ENCODE assay signal across 15 mouse cellular contexts in the genomic region with DNA sequence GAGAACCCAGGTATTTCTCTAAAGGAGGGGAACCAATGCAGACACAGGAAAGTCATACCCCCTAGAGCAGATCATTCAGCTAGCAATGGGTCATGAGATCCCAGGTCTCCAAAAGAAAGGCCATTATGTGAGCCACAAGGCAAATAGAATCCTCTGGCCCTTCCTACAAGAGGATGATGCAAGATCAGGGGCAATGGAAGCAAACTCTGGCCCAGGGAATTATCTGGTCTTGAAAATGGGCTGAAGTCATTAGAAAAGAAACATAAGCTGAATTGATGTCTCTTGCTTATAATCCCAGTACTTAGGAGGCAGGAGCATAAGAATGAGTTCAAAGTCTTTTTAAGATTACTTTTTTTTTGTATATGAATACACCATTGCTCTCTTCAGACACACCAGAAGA. TPM values are rescaled to one million over a fixed set of nuclear protein-coding genes. Genes with fewer than 3 reads are reported as not detected.
"Had no signal": no experiment of that assay in that cellular context is flagged by ENCODE, and none has a peak within 500 bp of the region (broad histone marks: within the 10 kb centered on the region; RNA-seq: fewer than 3 reads in every experiment).

No protein-coding gene starts in this region.

- DNase-seq: liver, postnatal 0 days; lung, embryonic 14.5 days had no signal

- H3K4me3 ChIP-seq: megakaryocyte, embryonic 14.5 days; midbrain, embryonic 10.5 days; midbrain, embryonic 13.5 days had no signal

- ATAC-seq: intestine, postnatal 0 days; midbrain, embryonic 13.5 days; midbrain, embryonic 16.5 days had no signal

- H3K9ac ChIP-seq: liver, embryonic 14.5 days; liver, postnatal 0 days; lung, embryonic 14.5 days; midbrain, embryonic 13.5 days had no signal

- H3K36me3 ChIP-seq: midbrain, embryonic 10.5 days; midbrain, embryonic 13.5 days had no signal

- H3K4me2 ChIP-seq: liver, embryonic 11.5 days; lung, embryonic 14.5 days; midbrain, embryonic 13.5 days had no signal

- H3K27ac ChIP-seq: kidney, postnatal 0 days; liver, embryonic 14.5 days; midbrain, embryonic 13.5 days had no signal

- H3K27me3 ChIP-seq: midbrain, embryonic 13.5 days had no signal

- H3K9me3 ChIP-seq: megakaryocyte, embryonic 14.5 days; midbrain, embryonic 10.5 days; midbrain, embryonic 13.5 days had no signal

- H3K4me1 ChIP-seq: midbrain, embryonic 13.5 days had no signal

RNA-seq across cellular contexts. Expression of gene Cspg4, which starts 35.2 kb away (rescaled TPM):
- total RNA-seq: monocyte, adult 5-6 weeks had no signal

RNA-seq across cellular contexts. Expression of gene Odf3l1, which starts 35.6 kb away (rescaled TPM):
- total RNA-seq: layer of hippocampus, adult 8-10 months; left cerebral cortex, postnatal 25 days; monocyte, adult 5-6 weeks had no signal
- polyA plus RNA-seq: liver, embryonic 11.5 days; liver, embryonic 14.5 days; liver, postnatal 0 days; lung, postnatal 0 days; midbrain, embryonic 10.5 days; midbrain, embryonic 13.5 days; midbrain, embryonic 16.5 days; neural tube, embryonic 11.5 days had no signal
